Mouse (Mus musculus) embryonic facial prominence, embryonic 10.5 days (tissue): ENCODE measurements around the gene Gm10382. TPM values are rescaled to one million over a fixed set of nuclear protein-coding genes. Genes with fewer than 3 reads are reported as not detected.
A peak's percentile ranks its signal among the peaks of the same experiment; 100 is the strongest.
"Not testable (repeated sequence)": the region's sequence is repeated elsewhere in the genome, so short reads cannot be mapped to it uniquely, and the experiment has no call there.

Source experiments
- DNase-seq: peaks from one replicate; pipeline ENCODE4 v3.0.0-alpha.2; 2017; ENCODE audit warnings: low spot score
- H3K27ac ChIP-seq: fragments of 300-500 bp; sonication (generic); replicated peaks from 2 replicates; pipeline ENCODE4 v1.5.1; 2016; ENCODE audit warnings: mild to moderate bottlenecking
- H3K27me3 ChIP-seq: fragments of 300-500 bp; sonication (generic); replicated peaks from 2 replicates; pipeline ENCODE4 v1.6.1; 2016; ENCODE audit warnings: low read depth, mild to moderate bottlenecking; ENCODE audit not compliant: poor library complexity, severe bottlenecking
- H3K36me3 ChIP-seq: fragments of 300-500 bp; sonication (generic); replicated peaks from 2 replicates; pipeline ENCODE4 v1.6.1; 2016; ENCODE audit warnings: mild to moderate bottlenecking, moderate library complexity
- H3K4me1 ChIP-seq: fragments of 300-500 bp; sonication (generic); 2 replicates; pipeline ENCODE4 v1.6.1; 2016
- H3K4me3 ChIP-seq: fragments of 300-500 bp; sonication (generic); 2 replicates; pipeline ENCODE4 v1.5.1; 2016; ENCODE audit warnings: mild to moderate bottlenecking, moderate library complexity
- H3K9me3 ChIP-seq: fragments of 300-500 bp; sonication (generic); 2 replicates; pipeline ENCODE4 v1.6.1; 2016; ENCODE audit warnings: mild to moderate bottlenecking
- WGBS: fragments of 180-500 bp; shearing (Covaris S2); methylation state at CpG from one replicate; pipeline ENCODE4 v1.1.7; 2016; 5-methylcytosine and 5-hydroxymethylcytosine counted together
- polyA plus RNA-seq: library from polyadenylated mRNA; unstranded; fragments of >200 nt; fragmentation: Nextera tagmentation; extraction: Ambion mirVana; gene quantifications from 2 replicates; pipeline ENCODE4 v1.2.1, GENCODE M21; 2016

Gene Gm10382
- polyA plus RNA-seq, 1 experiment from 2014 or later, result 0.60 TPM

- H3K36me3 ChIP-seq, result peaks cover 51% of the 10 kb centered on the region
- H3K4me3 ChIP-seq, H3K27me3 ChIP-seq, H3K9me3 ChIP-seq, H3K27ac ChIP-seq, DNase-seq: not testable (repeated sequence)
- peaks cover 19% of the 10 kb centered on the region for H3K4me1 ChIP-seq
- 90% methylated on average over 8 of the region's 8 CpGs for WGBS
Observed at GRCm38 (mm10) chr5:125412536-125412935, 23.4 kb downstream of the Gm10382 start.

- no peak overlapping the region for H3K4me3 ChIP-seq
- no peak overlapping the region for H3K27ac ChIP-seq
- DNase-seq, result no peak
- peaks cover 64% of the 10 kb centered on the region for H3K36me3 ChIP-seq
- WGBS, result 87% methylated on average over 4 of the region's 4 CpGs
- no peaks in the 10 kb centered on the region for H3K9me3 ChIP-seq
- peaks cover 12% of the 10 kb centered on the region for H3K4me1 ChIP-seq
- no peaks in the 10 kb centered on the region for H3K27me3 ChIP-seq
Observed at GRCm38 (mm10) chr5:125413763-125414162, 24.6 kb downstream of the Gm10382 start.

GRCm38 (mm10) chr5:125416183-125416582, 27.1 kb downstream of the Gm10382 start:
- H3K4me1 ChIP-seq, result no peaks in the 10 kb centered on the region
- no peaks in the 10 kb centered on the region for H3K9me3 ChIP-seq
- H3K4me3 ChIP-seq, result no peak overlapping the region
- H3K36me3 ChIP-seq, result peaks cover 88% of the 10 kb centered on the region
- no peak overlapping the region for H3K27ac ChIP-seq
- no peak for DNase-seq
- WGBS, result 92% methylated on average over 8 of the region's 8 CpGs
- no peaks in the 10 kb centered on the region for H3K27me3 ChIP-seq

- peaks cover 100% of the 10 kb centered on the region for H3K36me3 ChIP-seq
- H3K27ac ChIP-seq, result no peak overlapping the region
- WGBS, result 91% methylated on average over 12 of the region's 12 CpGs
- no peak for DNase-seq
- H3K4me1 ChIP-seq, result no peaks in the 10 kb centered on the region
- H3K27me3 ChIP-seq, result no peaks in the 10 kb centered on the region
- no peak overlapping the region for H3K4me3 ChIP-seq
- H3K9me3 ChIP-seq, result no peaks in the 10 kb centered on the region
Observed at GRCm38 (mm10) chr5:125418636-125419035, 29.5 kb downstream of the Gm10382 start.

GRCm38 (mm10) chr5:125419124-125419523, 30.0 kb downstream of the Gm10382 start:
- 84% methylated on average over 11 of the region's 11 CpGs for WGBS
- Histone ChIP-seq H3K4me3 (no peak overlapping the region), H3K36me3 (peaks cover 100% of the 10 kb centered on the region)

GRCm38 (mm10) chr5:125425698-125426276, 36.7 kb downstream of the Gm10382 start:
- Histone ChIP-seq H3K27ac (no peak overlapping the region), H3K4me1 (no peaks in the 10 kb centered on the region), H3K4me3 (no peak overlapping the region), H3K9me3 (no peaks in the 10 kb centered on the region), H3K36me3 (peaks cover 100% of the 10 kb centered on the region), H3K27me3 (no peaks in the 10 kb centered on the region)
- 93% methylated on average over 10 of the region's 10 CpGs for WGBS
- DNase-seq, result no peak

More at GRCm38 (mm10) chr5:125419124-125419523, 30.0 kb downstream of the Gm10382 start:
- DNase-seq, result no peak
- Histone ChIP-seq H3K9me3 (no peaks in the 10 kb centered on the region), H3K4me1 (no peaks in the 10 kb centered on the region), H3K27ac (no peak overlapping the region), H3K27me3 (no peaks in the 10 kb centered on the region)

GRCm38 (mm10) chr5:125426343-125426742, 37.2 kb downstream of the Gm10382 start:
- Histone ChIP-seq H3K4me3 (no peak overlapping the region), H3K27ac (no peak overlapping the region), H3K4me1 (no peaks in the 10 kb centered on the region), H3K9me3 (no peaks in the 10 kb centered on the region), H3K36me3 (peaks cover 100% of the 10 kb centered on the region), H3K27me3 (no peaks in the 10 kb centered on the region)
- 95% methylated on average over 10 of the region's 10 CpGs for WGBS
- DNase-seq, result no peak

GRCm38 (mm10) chr5:125432324-125432723, 43.2 kb downstream of the Gm10382 start:
- H3K27ac ChIP-seq, DNase-seq, H3K27me3 ChIP-seq, H3K9me3 ChIP-seq: not testable (repeated sequence)
- H3K4me3 ChIP-seq, result peak overlapping the region; percentile 85; the same call in 1 of the 2 replicates
- H3K36me3 ChIP-seq, result peaks cover 47% of the 10 kb centered on the region
- H3K4me1 ChIP-seq, result peaks cover 16% of the 10 kb centered on the region
- 92% methylated on average over 2 of the region's 2 CpGs for WGBS

GRCm38 (mm10) chr5:125433793-125434337, 44.7 kb downstream of the Gm10382 start, which contains the start of gene Dhx37:
TSS of gene Dhx37 (minus strand) at chr5:125434121.
- Histone ChIP-seq H3K27ac (peak within 1 kb of the TSS; percentile 88), H3K4me3 (peak within 1 kb of the TSS; percentile 85), H3K9me3 (no peaks in the 10 kb centered on the region), H3K4me1 (peaks cover 16% of the 10 kb centered on the region), H3K36me3 (peaks cover 31% of the 10 kb centered on the region), H3K27me3 (no peaks in the 10 kb centered on the region)
- DNase-seq, result peak; percentile 96
- under 1% methylated on average over 46 of the region's 46 CpGs for WGBS

- H3K27ac ChIP-seq, result peak overlapping the region; percentile 88; the same call in 1 of the 2 replicates
- peaks cover 16% of the 10 kb centered on the region for H3K4me1 ChIP-seq
- not testable (repeated sequence) for DNase-seq, H3K9me3 ChIP-seq, H3K27me3 ChIP-seq
- H3K36me3 ChIP-seq, result peaks cover 27% of the 10 kb centered on the region
- WGBS, result 56% methylated on average over 15 of the region's 15 CpGs
- H3K4me3 ChIP-seq, result peak overlapping the region; percentile 85
Observed at GRCm38 (mm10) chr5:125434347-125434746, 45.2 kb downstream of the Gm10382 start.

Other genes with a start within 250 kb of the Gm10382 start
- 19.2 and 19.8 TPM in 2 replicates for gene Ncor2, start 210.1 kb upstream of the Gm10382 start, polyA plus RNA-seq
- gene Scarb1, start 48.2 kb upstream of the Gm10382 start, polyA plus RNA-seq, result 43.2 and 47.3 TPM in 2 replicates
- 957 and 988 TPM in 2 replicates for gene Ubc, start 880 bp downstream of the Gm10382 start, polyA plus RNA-seq
- 24.1 and 24.2 TPM in 2 replicates for gene Dhx37, start 44.8 kb downstream of the Gm10382 start, polyA plus RNA-seq
- gene Bri3bp, start 52.2 kb downstream of the Gm10382 start, polyA plus RNA-seq, result 50.9 and 52.2 TPM in 2 replicates
- gene Aacs, start 86.5 kb downstream of the Gm10382 start, polyA plus RNA-seq, result 51.2 and 60.1 TPM in 2 replicates
- 0.23 and 0.34 TPM in 2 replicates for gene Tmem132b, start 142.5 kb downstream of the Gm10382 start, polyA plus RNA-seq